Mouse (Mus musculus) limb, embryonic 13.5 days (tissue): ENCODE measurements around the gene Sufu. TPM values are rescaled to one million over a fixed set of nuclear protein-coding genes. Genes with fewer than 3 reads are reported as not detected.

Source experiments
- ATAC-seq: fragments of 200-750 bp; cut with Nextera tagmentation; 2 replicates; pipeline ENCODE4 v1.8.0; 2017; ENCODE audit warnings: low read depth, moderate number of reproducible peaks, moderate TSS enrichment; ENCODE audit not compliant: low FRiP score
- H3K27ac ChIP-seq: fragments of 300-500 bp; sonication (generic); 2 replicates; pipeline ENCODE4 v1.5.1; 2015; ENCODE audit warnings: inconsistent platforms, mild to moderate bottlenecking, moderate library complexity
- H3K27me3 ChIP-seq: fragments of 300-500 bp; sonication (generic); 2 replicates; pipeline ENCODE4 v1.6.1; 2015; ENCODE audit warnings: mild to moderate bottlenecking, inconsistent platforms
- H3K36me3 ChIP-seq: fragments of 300-500 bp; sonication (generic); 2 replicates; pipeline ENCODE4 v1.6.1; 2015; ENCODE audit warnings: inconsistent platforms, mild to moderate bottlenecking, moderate library complexity
- H3K4me1 ChIP-seq: fragments of 300-500 bp; sonication (generic); 2 replicates; pipeline ENCODE4 v1.6.1; 2015; ENCODE audit warnings: inconsistent platforms
- H3K4me2 ChIP-seq: fragments of 300-500 bp; sonication (generic); replicated peaks from 2 replicates; pipeline ENCODE4 v1.6.1; 2015; ENCODE audit warnings: inconsistent platforms, mild to moderate bottlenecking, moderate library complexity
- H3K4me3 ChIP-seq: fragments of 300-500 bp; sonication (generic); 2 replicates; pipeline ENCODE4 v1.5.1; 2015; ENCODE audit warnings: moderate library complexity, mild to moderate bottlenecking, inconsistent platforms
- H3K9ac ChIP-seq: fragments of 300-500 bp; sonication (generic); 2 replicates; pipeline ENCODE4 v1.6.1; 2015; ENCODE audit warnings: mild to moderate bottlenecking, inconsistent platforms
- H3K9me3 ChIP-seq: fragments of 300-500 bp; sonication (generic); 2 replicates; pipeline ENCODE4 v1.6.1; 2016; ENCODE audit warnings: inconsistent platforms
- WGBS: fragments of 180-500 bp; shearing (Covaris S2); methylation state at CpG from one replicate; pipeline ENCODE4 v1.1.7; 2015; 5-methylcytosine and 5-hydroxymethylcytosine counted together
- polyA plus RNA-seq: library from polyadenylated mRNA; unstranded; fragments of >200 nt; fragmentation: Nextera tagmentation; extraction: Ambion mirVana; gene quantifications from 2 replicates; pipeline ENCODE4 v1.2.1, GENCODE M21; 2015

Gene Sufu
- polyA plus RNA-seq, 1 experiment from 2014 or later: 38.8 TPM

GRCm38 (mm10) chr19:46416276-46416675, 19.6 kb downstream of the Sufu start:
- H3K27me3 ChIP-seq: no peaks in the 10 kb centered on the region
- H3K9me3 ChIP-seq: no peaks in the 10 kb centered on the region
- H3K4me1 ChIP-seq: peaks cover 5% of the 10 kb centered on the region
- no peak overlapping the region for H3K9ac ChIP-seq
- no peak overlapping the region for H3K4me2 ChIP-seq
- 70% methylated on average over 9 of the region's 9 CpGs for WGBS
- H3K27ac ChIP-seq: no peak overlapping the region
- peaks cover 11% of the 10 kb centered on the region for H3K36me3 ChIP-seq
- no peak for ATAC-seq
- H3K4me3 ChIP-seq: no peak overlapping the region

DNA sequence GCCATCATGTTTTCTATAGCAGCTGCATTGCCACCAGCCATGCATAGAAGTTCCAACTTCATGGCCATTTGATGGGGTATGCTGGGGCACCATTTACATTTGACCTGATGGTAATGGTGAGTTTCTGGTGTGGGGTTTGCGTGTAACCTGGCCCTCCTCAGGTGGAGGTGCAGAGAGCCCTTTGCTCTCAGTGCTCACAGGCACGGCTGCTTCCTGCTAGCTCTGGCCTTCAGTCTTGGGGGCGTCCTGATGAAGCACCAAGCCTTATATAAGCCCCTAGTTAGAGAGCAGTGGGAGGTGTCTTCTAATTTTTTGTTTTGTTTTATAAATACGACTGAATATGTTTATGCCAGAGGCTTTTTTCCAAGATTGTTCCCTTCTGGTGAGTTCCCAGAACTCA, 21.4 kb downstream of the Sufu start:
- Histone ChIP-seq H3K27me3 (no peaks in the 10 kb centered on the region), H3K4me1 (peaks cover 23% of the 10 kb centered on the region), H3K4me3 (no peak overlapping the region), H3K9me3 (no peaks in the 10 kb centered on the region), H3K36me3 (peaks cover 11% of the 10 kb centered on the region), H3K27ac (no peak overlapping the region), H3K9ac (no peak overlapping the region), H3K4me2 (no peak overlapping the region)
- WGBS: 87% methylated on average over 4 of the region's 4 CpGs
- ATAC-seq: no peak

DNA sequence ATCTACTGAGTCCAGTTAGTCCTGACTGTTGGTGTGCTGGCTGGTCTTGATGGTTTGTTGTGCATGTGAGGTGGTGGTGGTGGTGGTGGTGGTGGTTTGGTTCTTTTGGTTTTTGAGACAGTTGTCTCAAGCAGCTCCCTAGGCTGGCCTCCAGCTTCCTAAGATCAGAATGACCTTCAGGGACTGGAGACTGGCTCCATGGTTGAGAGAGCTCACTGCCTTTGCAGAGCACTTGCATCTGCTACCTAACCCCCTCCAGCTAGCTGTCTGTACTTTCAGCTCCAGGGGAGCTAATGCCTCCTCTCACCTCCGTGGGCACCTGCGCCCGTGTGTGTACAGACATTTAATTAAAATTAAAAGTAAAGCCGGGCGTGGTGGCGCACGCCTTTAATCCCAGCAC, 23.7 kb downstream of the Sufu start:
- no peak overlapping the region for H3K9ac ChIP-seq
- no peaks in the 10 kb centered on the region for H3K9me3 ChIP-seq
- no peak overlapping the region for H3K4me3 ChIP-seq
- 86% methylated on average over 7 of the region's 7 CpGs for WGBS
- peaks cover 32% of the 10 kb centered on the region for H3K4me1 ChIP-seq
- H3K36me3 ChIP-seq: peaks cover 12% of the 10 kb centered on the region
- H3K27ac ChIP-seq: no peak overlapping the region
- no peak for ATAC-seq
- H3K27me3 ChIP-seq: no peaks in the 10 kb centered on the region
- H3K4me2 ChIP-seq: no peak overlapping the region

DNA sequence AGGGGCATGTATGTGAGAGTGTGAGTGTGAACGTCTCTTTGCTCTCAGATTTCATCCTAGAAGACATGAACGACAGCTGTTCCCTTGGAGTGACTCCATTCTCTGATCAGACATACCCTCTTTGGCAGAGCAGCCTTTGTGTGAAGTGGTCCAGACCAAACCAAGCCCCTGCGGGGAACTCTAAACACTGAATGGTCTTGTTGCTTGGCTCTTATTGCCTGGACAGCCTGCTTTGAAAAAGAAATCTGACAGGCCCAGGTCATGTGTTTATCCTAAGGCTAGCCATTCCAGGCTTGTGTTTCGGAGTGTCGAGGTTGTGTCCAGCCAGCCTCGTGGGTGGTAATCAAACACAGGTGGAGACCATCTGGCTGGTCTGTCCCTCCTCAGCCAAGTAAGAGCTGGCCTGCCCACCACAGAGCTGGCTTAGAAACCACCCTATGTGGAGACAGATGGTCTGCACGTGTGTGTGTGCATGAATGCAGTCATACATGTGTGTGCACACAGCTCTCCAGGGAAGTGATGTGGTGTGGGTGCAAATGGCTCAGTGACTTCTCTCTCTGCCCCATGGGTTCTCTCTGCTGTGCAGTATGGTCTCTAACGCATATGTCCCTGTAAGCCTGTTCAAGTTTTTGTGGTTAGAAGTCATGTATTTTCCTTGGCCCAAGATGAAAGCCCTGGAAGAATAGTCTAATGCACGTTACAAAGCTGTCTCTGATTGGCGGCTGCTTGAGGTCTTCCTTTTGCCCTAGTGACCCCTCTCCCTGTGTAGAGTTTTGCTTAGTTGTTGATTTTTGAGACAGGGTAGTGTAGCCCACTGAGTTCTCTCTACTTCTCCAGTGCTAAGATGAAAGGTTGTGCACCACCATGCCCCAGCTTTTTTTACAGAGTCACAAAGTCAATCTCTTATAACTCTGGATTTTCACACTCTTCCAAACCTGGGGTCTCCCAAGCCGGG, 26.0 kb downstream of the Sufu start:
- H3K4me3 ChIP-seq: no peak overlapping the region
- peak overlapping the region; percentile 12 for H3K4me2 ChIP-seq
- no peak overlapping the region; the same call in 1 of the 2 replicates for H3K9ac ChIP-seq
- H3K27ac ChIP-seq: peak overlapping the region; percentile 65
- no peaks in the 10 kb centered on the region for H3K27me3 ChIP-seq
- peaks cover 32% of the 10 kb centered on the region for H3K4me1 ChIP-seq
- H3K9me3 ChIP-seq: no peaks in the 10 kb centered on the region
- peak; percentile 79 for ATAC-seq
- 17% methylated on average over 11 of the region's 11 CpGs for WGBS
- H3K36me3 ChIP-seq: peaks cover 20% of the 10 kb centered on the region

DNA sequence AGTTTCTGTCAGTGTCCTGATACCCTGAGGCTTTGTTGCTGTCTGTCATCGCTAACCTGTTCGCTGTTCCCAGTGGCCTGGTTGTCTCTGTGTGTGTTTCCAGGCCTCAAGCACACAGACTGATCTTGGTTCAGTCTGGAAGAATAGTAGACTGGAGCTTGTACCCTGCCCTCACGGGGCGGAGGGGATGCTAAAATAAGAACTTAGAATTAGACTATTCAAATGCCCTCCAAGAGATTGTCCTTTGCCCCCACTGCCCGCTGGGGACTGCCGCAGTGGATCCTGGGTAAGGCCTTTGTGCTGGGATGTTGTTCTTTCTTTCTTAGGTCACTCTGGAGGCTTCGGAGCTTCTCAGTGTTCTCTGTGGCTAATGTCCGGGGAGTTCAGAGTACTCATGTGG, 28.6 kb downstream of the Sufu start:
- Histone ChIP-seq H3K27ac (no peak overlapping the region), H3K4me2 (no peak overlapping the region), H3K9me3 (no peaks in the 10 kb centered on the region), H3K9ac (no peak overlapping the region), H3K36me3 (peaks cover 35% of the 10 kb centered on the region), H3K4me3 (no peak overlapping the region), H3K27me3 (no peaks in the 10 kb centered on the region), H3K4me1 (peaks cover 32% of the 10 kb centered on the region)
- ATAC-seq: no peak
- WGBS: 97% methylated on average over 8 of the region's 8 CpGs

DNA sequence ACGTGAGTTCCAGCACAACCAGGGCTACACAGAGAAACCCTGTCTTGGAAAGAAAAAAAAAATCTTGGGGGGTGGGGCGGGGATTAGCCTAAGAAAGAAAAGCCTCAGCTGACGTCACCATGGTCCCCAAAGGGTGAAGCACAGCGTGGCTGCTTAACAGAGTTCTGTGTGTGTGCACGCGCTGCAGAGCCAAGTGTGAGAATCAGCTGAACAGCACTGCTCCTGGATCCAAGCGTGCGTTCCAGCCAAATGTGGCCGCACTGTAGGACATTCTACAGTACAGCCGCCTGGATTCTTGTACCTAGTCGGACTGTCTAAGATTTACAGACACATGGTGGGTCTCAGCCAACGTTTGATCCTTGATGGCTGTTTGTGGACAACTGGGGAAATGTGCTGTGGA, 29.8 kb downstream of the Sufu start:
- ATAC-seq: no peak
- Histone ChIP-seq H3K36me3 (peaks cover 39% of the 10 kb centered on the region), H3K27ac (no peak overlapping the region), H3K27me3 (no peaks in the 10 kb centered on the region), H3K9ac (no peak overlapping the region), H3K4me2 (no peak overlapping the region), H3K9me3 (no peaks in the 10 kb centered on the region), H3K4me3 (no peak overlapping the region), H3K4me1 (peaks cover 25% of the 10 kb centered on the region)
- WGBS: 84% methylated on average over 12 of the region's 12 CpGs

DNA sequence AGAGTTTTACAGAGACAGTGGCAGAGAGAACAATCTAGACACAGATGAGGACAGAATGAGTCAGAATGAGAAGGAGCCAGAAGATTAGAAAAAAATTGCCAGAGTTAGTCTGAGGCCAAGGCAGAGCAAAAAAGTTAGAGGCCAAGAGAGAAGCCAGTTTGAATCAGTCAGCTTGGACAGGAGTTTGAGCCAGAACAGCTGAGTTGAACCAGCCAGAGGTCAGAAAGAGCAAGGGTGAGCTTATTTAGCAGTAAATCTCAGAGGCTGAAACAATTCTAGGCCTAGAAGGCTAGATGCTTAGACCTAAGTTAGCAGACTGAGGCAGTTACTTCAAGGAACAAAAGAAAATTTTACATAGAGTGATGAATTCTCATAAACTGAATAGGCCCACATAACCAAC, 32.6 kb downstream of the Sufu start:
- Histone ChIP-seq H3K36me3 (peaks cover 46% of the 10 kb centered on the region), H3K27me3 (no peaks in the 10 kb centered on the region)

DNA sequence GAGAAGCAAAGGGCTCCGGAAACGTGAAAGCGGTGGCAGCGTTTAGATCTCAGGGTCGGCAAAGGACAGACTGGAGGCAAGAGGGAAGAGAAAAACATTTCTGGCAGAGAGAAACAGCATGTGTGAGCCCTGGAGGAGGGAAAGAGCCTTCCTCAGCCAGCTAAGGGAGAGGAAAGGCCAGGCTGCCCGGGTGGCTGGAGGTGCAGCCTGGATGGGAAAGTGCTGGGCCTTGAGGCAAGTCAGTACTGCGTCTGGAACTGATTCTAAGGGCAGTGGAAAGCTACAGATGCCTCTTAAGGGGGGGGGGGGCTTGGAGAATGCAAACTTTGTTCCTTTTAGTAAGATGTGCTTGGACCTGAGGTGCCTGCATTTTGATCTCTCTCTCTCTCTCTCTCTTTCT, 37.0 kb downstream of the Sufu start:
- Histone ChIP-seq H3K36me3 (peaks cover 16% of the 10 kb centered on the region), H3K4me1 (peaks cover 16% of the 10 kb centered on the region), H3K9ac (no peak overlapping the region), H3K9me3 (no peaks in the 10 kb centered on the region), H3K4me2 (no peak overlapping the region), H3K27me3 (no peaks in the 10 kb centered on the region), H3K4me3 (no peak overlapping the region), H3K27ac (peak overlapping the region; percentile 17; the same call in 1 of the 2 replicates)
- WGBS: 52% methylated on average over 7 of the region's 7 CpGs
- ATAC-seq: no peak

More for the DNA sequence above, 32.6 kb downstream of the Sufu start:
- Histone ChIP-seq H3K27ac (no peak overlapping the region), H3K9me3 (no peaks in the 10 kb centered on the region), H3K4me2 (no peak overlapping the region), H3K4me1 (peaks cover 8% of the 10 kb centered on the region), H3K4me3 (no peak overlapping the region), H3K9ac (no peak overlapping the region)
- ATAC-seq: no peak

GRCm38 (mm10) chr19:46434148-46434547, 37.5 kb downstream of the Sufu start:
- Histone ChIP-seq H3K4me2 (no peak overlapping the region), H3K4me3 (no peak overlapping the region), H3K9ac (0 out of 2 replicates have a peak overlapping the region, but pooled peaks have one; percentile 8), H3K9me3 (no peaks in the 10 kb centered on the region), H3K27me3 (no peaks in the 10 kb centered on the region), H3K27ac (no peak overlapping the region), H3K4me1 (peaks cover 16% of the 10 kb centered on the region), H3K36me3 (peaks cover 14% of the 10 kb centered on the region)
- no peak for ATAC-seq
- 68% methylated on average over 9 of the region's 9 CpGs for WGBS

- WGBS: 75% methylated on average over 9 of the region's 9 CpGs
- 0 out of 2 replicates have a peak overlapping the region, but pooled peaks have one; percentile 8 for H3K9ac ChIP-seq
- no peak overlapping the region for H3K4me2 ChIP-seq
- H3K27me3 ChIP-seq: no peaks in the 10 kb centered on the region
- no peak overlapping the region for H3K27ac ChIP-seq
- peaks cover 11% of the 10 kb centered on the region for H3K36me3 ChIP-seq
- peaks cover 16% of the 10 kb centered on the region for H3K4me1 ChIP-seq
- H3K9me3 ChIP-seq: no peaks in the 10 kb centered on the region
- ATAC-seq: no peak
- H3K4me3 ChIP-seq: no peak overlapping the region
Measured at GRCm38 (mm10) chr19:46434591-46434990, 37.9 kb downstream of the Sufu start.

GRCm38 (mm10) chr19:46435492-46435891, 38.8 kb downstream of the Sufu start:
- H3K27me3 ChIP-seq: no peaks in the 10 kb centered on the region
- H3K36me3 ChIP-seq: peaks cover 11% of the 10 kb centered on the region
- no peaks in the 10 kb centered on the region for H3K9me3 ChIP-seq
- no peak overlapping the region for H3K4me2 ChIP-seq
- no peak overlapping the region for H3K27ac ChIP-seq
- no peak for ATAC-seq
- H3K4me1 ChIP-seq: peaks cover 16% of the 10 kb centered on the region
- no peak overlapping the region for H3K4me3 ChIP-seq
- no peak overlapping the region for H3K9ac ChIP-seq
- WGBS: 10% methylated on average over 7 of the region's 7 CpGs

DNA sequence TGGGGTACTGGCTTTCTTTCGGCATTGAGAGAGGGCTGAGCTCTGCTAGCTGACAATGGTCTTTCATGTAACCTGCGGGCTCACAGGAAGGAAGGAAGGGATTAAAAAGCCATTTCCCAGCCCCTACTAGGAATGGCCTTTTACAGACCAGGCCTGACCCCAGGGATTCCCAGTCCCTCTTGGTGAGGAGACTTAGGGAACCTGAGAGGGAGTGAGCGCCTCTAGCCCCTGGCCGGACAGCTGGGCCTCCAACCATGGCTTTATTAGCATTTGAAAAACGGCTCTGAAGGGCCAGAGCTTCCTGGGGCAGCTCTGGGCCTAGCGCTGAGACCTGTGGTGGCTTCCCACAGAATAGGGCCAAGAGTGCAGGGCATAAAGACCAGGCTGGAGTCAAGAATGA, 46.8 kb downstream of the Sufu start:
- no peak for ATAC-seq
- H3K9me3 ChIP-seq: no peaks in the 10 kb centered on the region
- WGBS: 16% methylated on average over 6 of the region's 6 CpGs
- H3K4me3 ChIP-seq: no peak overlapping the region
- H3K9ac ChIP-seq: 0 out of 2 replicates have a peak overlapping the region, but pooled peaks have one; percentile 1
- H3K27me3 ChIP-seq: no peaks in the 10 kb centered on the region
- peak overlapping the region; percentile 48; the same call in 1 of the 2 replicates for H3K27ac ChIP-seq
- peaks cover 28% of the 10 kb centered on the region for H3K4me1 ChIP-seq
- H3K36me3 ChIP-seq: no peaks in the 10 kb centered on the region
- no peak overlapping the region for H3K4me2 ChIP-seq
